Mouse (Mus musculus): ENCODE data around the gene Slc22a15.

DNA sequence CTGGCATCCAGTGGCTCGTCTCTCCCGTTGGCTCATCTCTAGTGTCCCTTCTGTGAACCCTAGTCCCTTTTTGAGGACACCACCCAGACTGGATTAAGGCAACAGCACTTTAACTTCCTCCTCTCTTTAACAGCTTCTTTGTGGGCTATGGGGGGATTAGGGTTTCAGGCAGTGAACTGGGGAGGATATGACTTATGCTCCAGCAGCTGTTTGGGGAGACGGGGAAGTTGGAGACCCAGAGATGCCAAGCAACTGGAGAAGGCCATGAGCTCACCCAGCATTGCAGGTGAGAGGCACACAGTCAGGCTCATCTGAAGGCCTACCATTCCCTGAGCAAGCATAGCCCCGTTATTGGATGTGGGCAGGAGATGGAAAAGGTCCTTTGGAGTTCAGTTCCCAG is 112.3 kb downstream of the Slc22a15 start:
- no peak for TF ChIP-seq CTCF (IDR thresholded peaks at IDR 0.05; ENCODE audit: borderline replicate concordance, control insufficient read depth, extremely low read depth, insufficient read depth, low read length, poor library complexity)
- TF ChIP-seq POLR2A (IDR thresholded peaks at IDR 0.05; ENCODE audit: control insufficient read depth, extremely low read depth, insufficient read depth, low read length, poor library complexity): no peak
